Mouse (Mus musculus) lung, adult 2 months (tissue): ENCODE measurements around the gene Clcn7. TPM values are rescaled to one million over a fixed set of nuclear protein-coding genes. Genes with fewer than 3 reads are reported as not detected.
A peak's percentile ranks its signal among the peaks of the same experiment; 100 is the strongest.

Experiments used
- DNase-seq: peaks from one replicate; pipeline ENCODE4 v3.0.0; 2022
- H3K4me1 ChIP-seq: fragments of 200-500 bp; 2 replicates; pipeline ENCODE4 v1.6.1; 2011; ENCODE audit warnings: low read length; ENCODE audit not compliant: control insufficient read depth, insufficient read depth
- H3K4me3 ChIP-seq: fragments of 200-500 bp; replicated peaks from 2 replicates; pipeline ENCODE3; 2011; ENCODE audit warnings: low read depth, mild to moderate bottlenecking, control low read depth, low read length; ENCODE audit errors: extremely low read depth
- CTCF ChIP-seq: fragments of 200-500 bp; IDR thresholded peaks from 2 replicates; pipeline ENCODE4 v1.5.1; 2011; ENCODE audit warnings: mild to moderate bottlenecking, low read length, control low read depth; ENCODE audit not compliant: insufficient read depth
- POLR2A ChIP-seq: fragments of 200-500 bp; IDR thresholded peaks from 2 replicates; pipeline ENCODE4 v1.6.1; 2011; ENCODE audit warnings: low read depth, mild to moderate bottlenecking, control low read depth, low read length, borderline replicate concordance; ENCODE audit errors: extremely low read depth
- WGBS: fragments of 180-500 bp; shearing (Covaris S2); methylation state at CpG from one replicate; pipeline ENCODE4 v1.1.7; 2018; 5-methylcytosine and 5-hydroxymethylcytosine counted together
- polyA plus RNA-seq: library from polyadenylated mRNA; depleted of rRNA; stranded (reverse); fragments of >200 nt; gene quantifications from 2 replicates; pipeline ENCODE4 v1.2.3, GENCODE M21; 2012

Clcn7 gene
- polyA plus RNA-seq, 1 experiment, result 44.6 TPM

- WGBS, result 96% methylated on average over 2 of the region's 2 CpGs
- no peak for TF ChIP-seq CTCF
- no peak for TF ChIP-seq POLR2A
- DNase-seq, result no peak
- H3K4me3 ChIP-seq, result no peak overlapping the region
- H3K4me1 ChIP-seq, result no peaks in the 10 kb centered on the region
Measured at GRCm38 (mm10) chr17:25169706-25170105, 36.5 kb downstream of the Clcn7 start.

GRCm38 (mm10) chr17:25172558-25172957 lies 39.4 kb downstream of the Clcn7 start:
- TF ChIP-seq CTCF, result no peak
- no peak for TF ChIP-seq POLR2A
- H3K4me1 ChIP-seq, result no peaks in the 10 kb centered on the region
- 74% methylated on average over 3 of the region's 3 CpGs for WGBS
- peak; percentile 27 for DNase-seq
- H3K4me3 ChIP-seq, result no peak overlapping the region

GRCm38 (mm10) chr17:25175411-25175810 lies 42.2 kb downstream of the Clcn7 start, which contains the start of gene Gm38655:
Gm38655 (minus strand) TSS chr17:25175471.
- H3K4me3 ChIP-seq, result no peak within 1 kb of the TSS
- WGBS, result 56% methylated on average over 9 of the region's 9 CpGs

GRCm38 (mm10) chr17:25183232-25183631 lies 50.0 kb downstream of the Clcn7 start:
- DNase-seq, result no peak
- Histone ChIP-seq H3K4me1 (peaks cover 5% of the 10 kb centered on the region), H3K4me3 (no peak overlapping the region)
- TF ChIP-seq CTCF (no peak), POLR2A (no peak)

More at GRCm38 (mm10) chr17:25175411-25175810, 42.2 kb downstream of the Clcn7 start, which contains the start of gene Gm38655:
- TF ChIP-seq POLR2A (no peak; the same call in 1 of the 2 replicates), CTCF (no peak)
- H3K4me1 ChIP-seq, result no peaks in the 10 kb centered on the region
- peak; percentile 43 for DNase-seq

GRCm38 (mm10) chr17:25184129-25184691 lies 51.0 kb downstream of the Clcn7 start, which contains the start of gene BC003965:
BC003965 (plus strand) TSS chr17:25184554.
- Histone ChIP-seq H3K4me1 (peaks cover 5% of the 10 kb centered on the region), H3K4me3 (peak within 1 kb of the TSS; percentile 84)
- WGBS, result under 1% methylated on average over 50 of the region's 50 CpGs
- DNase-seq, result peak; percentile 98
- no peak for TF ChIP-seq CTCF
- TF ChIP-seq POLR2A, result peak; percentile 95

- no peak for DNase-seq
- TF ChIP-seq POLR2A (no peak), CTCF (no peak)
- Histone ChIP-seq H3K4me3 (peak overlapping the region; percentile 84), H3K4me1 (peaks cover 8% of the 10 kb centered on the region)
- WGBS, result 7% methylated on average over 17 of the region's 17 CpGs
Measured at GRCm38 (mm10) chr17:25184961-25185360, 51.8 kb downstream of the Clcn7 start.

GRCm38 (mm10) chr17:25187784-25188149 lies 54.6 kb downstream of the Clcn7 start:
- DNase-seq, result no peak
- 7% methylated on average over 11 of the region's 11 CpGs for WGBS
- TF ChIP-seq CTCF, result no peak
- TF ChIP-seq POLR2A, result no peak
- Histone ChIP-seq H3K4me3 (peak overlapping the region; percentile 87), H3K4me1 (peaks cover 8% of the 10 kb centered on the region)

GRCm38 (mm10) chr17:25188150-25189031 lies 55.2 kb downstream of the Clcn7 start, which contains the start of gene Unkl:
Unkl (plus strand) TSS chr17:25188397.
- TF ChIP-seq CTCF (no peak), POLR2A (0 out of 2 replicates have a peak, but pooled peaks have one; percentile 4)
- DNase-seq, result peak; percentile 71
- Histone ChIP-seq H3K4me1 (peaks cover 8% of the 10 kb centered on the region), H3K4me3 (peak within 1 kb of the TSS; percentile 87)
- whole genome bisulfite sequencing, result under 1% methylated on average over 95 of the region's 104 CpGs

- TF ChIP-seq POLR2A (no peak), CTCF (no peak)
- WGBS, result 2% methylated on average over 14 of the region's 16 CpGs
- DNase-seq, result no peak
Measured at GRCm38 (mm10) chr17:25189091-25189490, 55.9 kb downstream of the Clcn7 start.

More at GRCm38 (mm10) chr17:25189091-25189490, 55.9 kb downstream of the Clcn7 start:
- peaks cover 8% of the 10 kb centered on the region for H3K4me1 ChIP-seq
- peak overlapping the region; percentile 87 for H3K4me3 ChIP-seq
